Mouse (Mus musculus) intestine, embryonic 15.5 days (tissue): ENCODE data around the gene Ybx1. TPM values are rescaled to one million over a fixed set of nuclear protein-coding genes. Genes with fewer than 3 reads are reported as not detected.
A peak's percentile ranks its signal among the peaks of the same experiment; 100 is the strongest.

Experiments
- ATAC-seq: fragments of 200-750 bp; cut with Nextera tagmentation; 2 replicates; pipeline ENCODE4 v1.8.0; 2017; ENCODE audit warnings: moderate TSS enrichment, moderate library complexity
- H3K27ac ChIP-seq: fragments of 300-500 bp; sonication (generic); 2 replicates; pipeline ENCODE4 v1.5.1; 2015; ENCODE audit warnings: mild to moderate bottlenecking, inconsistent platforms
- H3K27me3 ChIP-seq: fragments of 300-500 bp; sonication (generic); replicated peaks from 2 replicates; pipeline ENCODE4 v1.6.1; 2015; ENCODE audit warnings: inconsistent platforms
- H3K36me3 ChIP-seq: fragments of 300-500 bp; sonication (generic); 2 replicates; pipeline ENCODE4 v1.6.1; 2015; ENCODE audit warnings: inconsistent platforms
- H3K4me1 ChIP-seq: fragments of 300-500 bp; sonication (generic); replicated peaks from 2 replicates; pipeline ENCODE4 v1.6.1; 2015; ENCODE audit warnings: inconsistent platforms
- H3K4me2 ChIP-seq: fragments of 300-500 bp; sonication (generic); replicated peaks from 2 replicates; pipeline ENCODE4 v1.6.1; 2015; ENCODE audit warnings: mild to moderate bottlenecking, inconsistent platforms
- H3K4me3 ChIP-seq: fragments of 300-500 bp; sonication (generic); replicated peaks from 2 replicates; pipeline ENCODE4 v1.5.1; 2015; ENCODE audit warnings: inconsistent platforms
- H3K9ac ChIP-seq: fragments of 300-500 bp; sonication (generic); 2 replicates; pipeline ENCODE4 v1.6.1; 2015; ENCODE audit warnings: inconsistent platforms
- H3K9me3 ChIP-seq: fragments of 300-500 bp; sonication (generic); 2 replicates; pipeline ENCODE4 v1.6.1; 2016; ENCODE audit warnings: inconsistent platforms
- WGBS: fragments of 180-500 bp; shearing (Covaris S2); methylation state at CpG from one replicate; pipeline ENCODE4 v1.1.7; 2015; 5-methylcytosine and 5-hydroxymethylcytosine counted together
- polyA plus RNA-seq: library from polyadenylated mRNA; unstranded; fragments of >200 nt; fragmentation: Nextera tagmentation; extraction: Ambion mirVana; gene quantifications from 2 replicates; pipeline ENCODE4 v1.2.1, GENCODE M21; 2015

The Ybx1 gene
- polyA plus RNA-seq, 1 experiment from 2014 or later = 712 TPM

- H3K4me1 ChIP-seq = 0 out of 2 replicates have a peak, but pooled peaks cover 3% of the 10 kb centered on the region
- H3K9me3 ChIP-seq = no peaks in the 10 kb centered on the region
- no peak overlapping the region for H3K9ac ChIP-seq
- 86% methylated on average over 9 of the region's 9 CpGs for WGBS
- no peak overlapping the region for H3K27ac ChIP-seq
- H3K4me3 ChIP-seq = no peak overlapping the region
- H3K4me2 ChIP-seq = no peak overlapping the region
- no peaks in the 10 kb centered on the region for H3K27me3 ChIP-seq
- ATAC-seq = no peak
- H3K36me3 ChIP-seq = peaks cover 9% of the 10 kb centered on the region; the same call in 1 of the 2 replicates
Measured at GRCm38 (mm10) chr4:119245961-119246360, 48.4 kb downstream of the Ybx1 start.

DNA sequence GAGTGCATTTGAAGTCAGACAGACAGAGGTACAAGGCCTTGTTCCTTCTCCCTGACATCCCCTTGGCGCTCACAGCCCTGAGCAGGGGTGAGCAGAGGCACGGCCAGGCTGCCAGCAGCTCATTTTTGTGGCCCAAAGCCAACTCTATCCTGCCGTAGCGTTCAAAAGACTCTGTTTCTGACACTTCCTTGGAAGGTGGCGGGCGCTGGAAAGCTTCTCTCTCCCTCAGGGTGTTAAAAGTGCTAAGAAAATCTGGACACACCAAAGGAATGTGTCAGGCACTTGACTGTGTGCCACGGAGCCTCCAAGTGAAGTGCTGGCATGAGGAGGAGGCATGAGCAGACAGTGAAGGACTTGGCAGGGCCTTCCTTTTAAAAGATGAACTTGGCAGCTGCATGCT lies 48.8 kb downstream of the Ybx1 start:
- WGBS = 78% methylated on average over 7 of the region's 7 CpGs
- Histone ChIP-seq H3K36me3 (peaks cover 9% of the 10 kb centered on the region; the same call in 1 of the 2 replicates), H3K4me3 (no peak overlapping the region), H3K4me2 (no peak overlapping the region), H3K9me3 (no peaks in the 10 kb centered on the region), H3K27ac (no peak overlapping the region), H3K4me1 (0 out of 2 replicates have a peak, but pooled peaks cover 3% of the 10 kb centered on the region), H3K9ac (no peak overlapping the region), H3K27me3 (no peaks in the 10 kb centered on the region)
- no peak for ATAC-seq

DNA sequence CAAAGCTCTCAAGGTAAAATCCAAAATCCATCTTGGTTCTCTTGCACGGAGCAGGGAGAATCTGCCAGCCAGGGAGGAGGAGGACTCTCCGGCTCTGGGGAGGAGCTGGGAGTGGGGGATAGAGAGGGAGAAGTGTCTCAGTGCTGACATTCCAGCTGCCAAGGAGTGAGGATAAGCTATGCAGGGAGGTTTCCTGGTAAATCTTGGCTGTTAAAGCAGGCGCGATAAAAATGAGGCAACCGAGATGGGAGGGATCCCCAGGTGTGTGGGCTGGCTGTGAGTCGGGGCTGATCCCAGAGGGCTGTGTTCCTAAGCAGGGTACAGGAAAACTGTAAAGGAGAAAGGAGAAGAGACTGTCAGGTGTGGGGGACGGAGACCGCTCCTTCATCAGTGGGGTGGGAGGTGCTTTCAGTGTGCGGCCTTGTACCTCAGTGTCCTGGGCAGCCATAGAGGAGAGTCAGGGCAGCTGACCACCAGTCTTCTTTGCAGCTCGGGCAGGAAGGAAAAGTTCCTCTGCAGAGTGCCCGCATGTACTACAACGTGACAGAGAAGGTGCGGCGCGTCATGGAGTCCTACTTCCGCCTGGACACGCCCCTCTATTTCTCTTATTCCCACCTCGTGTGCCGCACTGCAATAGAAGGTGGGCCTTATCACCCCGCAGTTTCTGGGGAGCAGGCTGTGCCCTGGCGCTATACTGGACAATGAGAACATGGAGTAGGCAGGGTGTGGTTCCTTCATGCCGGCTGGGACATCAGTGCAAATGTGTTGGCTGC lies 49.8 kb downstream of the Ybx1 start:
- Histone ChIP-seq H3K36me3 (peaks cover 9% of the 10 kb centered on the region; the same call in 1 of the 2 replicates), H3K9ac (no peak overlapping the region), H3K4me2 (no peak overlapping the region), H3K9me3 (no peaks in the 10 kb centered on the region), H3K27me3 (no peaks in the 10 kb centered on the region), H3K27ac (no peak overlapping the region), H3K4me3 (no peak overlapping the region), H3K4me1 (0 out of 2 replicates have a peak, but pooled peaks cover 3% of the 10 kb centered on the region)
- no peak for ATAC-seq
- WGBS = 76% methylated on average over 22 of the region's 22 CpGs

- no peak overlapping the region for H3K4me3 ChIP-seq
- H3K9ac ChIP-seq = no peak overlapping the region
- 94% methylated on average over 12 of the region's 12 CpGs for WGBS
- H3K4me2 ChIP-seq = no peak overlapping the region
- H3K9me3 ChIP-seq = no peaks in the 10 kb centered on the region
- no peaks in the 10 kb centered on the region for H3K27me3 ChIP-seq
- H3K27ac ChIP-seq = no peak overlapping the region
- H3K36me3 ChIP-seq = peaks cover 9% of the 10 kb centered on the region; the same call in 1 of the 2 replicates
- H3K4me1 ChIP-seq = 0 out of 2 replicates have a peak, but pooled peaks cover 3% of the 10 kb centered on the region
- ATAC-seq = no peak
Measured at GRCm38 (mm10) chr4:119242571-119242970, 51.8 kb downstream of the Ybx1 start.

DNA sequence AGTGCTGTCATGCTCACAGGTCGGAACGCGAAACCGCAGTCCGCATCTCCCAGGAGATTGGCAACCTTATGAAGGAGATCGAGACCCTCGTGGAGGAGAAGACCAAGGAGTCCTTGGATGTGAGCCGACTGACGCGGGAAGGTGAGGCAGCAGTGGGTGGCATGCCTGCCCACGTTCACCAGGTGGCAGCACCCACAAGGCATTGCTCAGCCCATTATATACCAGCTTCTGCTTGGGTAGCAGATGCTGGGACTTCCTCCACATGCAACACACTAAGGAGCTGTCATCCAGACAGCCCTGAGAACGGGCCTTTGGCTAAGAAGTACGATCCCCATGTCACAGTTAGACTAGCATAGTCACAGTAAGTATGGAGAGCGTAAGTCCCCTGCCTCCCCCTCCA lies 52.7 kb downstream of the Ybx1 start:
- peaks cover 7% of the 10 kb centered on the region; the same call in 1 of the 2 replicates for H3K36me3 ChIP-seq
- H3K4me3 ChIP-seq = no peak overlapping the region

GRCm38 (mm10) chr4:119239181-119239682 lies 55.2 kb downstream of the Ybx1 start:
- Histone ChIP-seq H3K4me1 (0 out of 2 replicates have a peak, but pooled peaks cover 4% of the 10 kb centered on the region), H3K9ac (no peak overlapping the region), H3K9me3 (no peaks in the 10 kb centered on the region), H3K27me3 (no peaks in the 10 kb centered on the region), H3K4me2 (peak overlapping the region; percentile 34; the same call in 1 of the 2 replicates), H3K4me3 (no peak overlapping the region), H3K27ac (no peak overlapping the region), H3K36me3 (peaks cover 13% of the 10 kb centered on the region; the same call in 1 of the 2 replicates)
- WGBS = 39% methylated on average over 12 of the region's 12 CpGs
- ATAC-seq = peak; percentile 64

More for the DNA sequence above, 52.7 kb downstream of the Ybx1 start:
- H3K27ac ChIP-seq = no peak overlapping the region
- ATAC-seq = no peak
- no peaks in the 10 kb centered on the region for H3K4me1 ChIP-seq
- H3K9ac ChIP-seq = no peak overlapping the region
- WGBS = 89% methylated on average over 14 of the region's 14 CpGs
- H3K4me2 ChIP-seq = no peak overlapping the region
- H3K27me3 ChIP-seq = no peaks in the 10 kb centered on the region
- H3K9me3 ChIP-seq = no peaks in the 10 kb centered on the region

GRCm38 (mm10) chr4:119238661-119239060 lies 55.7 kb downstream of the Ybx1 start:
- Histone ChIP-seq H3K4me3 (no peak overlapping the region), H3K9me3 (no peaks in the 10 kb centered on the region), H3K36me3 (peaks cover 13% of the 10 kb centered on the region; the same call in 1 of the 2 replicates), H3K4me1 (0 out of 2 replicates have a peak, but pooled peaks cover 4% of the 10 kb centered on the region), H3K27ac (no peak overlapping the region), H3K27me3 (no peaks in the 10 kb centered on the region), H3K4me2 (no peak overlapping the region), H3K9ac (no peak overlapping the region)
- 82% methylated on average over 3 of the region's 3 CpGs for WGBS
- no peak for ATAC-seq

GRCm38 (mm10) chr4:119234348-119234747 lies 60.1 kb downstream of the Ybx1 start:
- Histone ChIP-seq H3K4me1 (0 out of 2 replicates have a peak, but pooled peaks cover 7% of the 10 kb centered on the region), H3K36me3 (peaks cover 8% of the 10 kb centered on the region; the same call in 1 of the 2 replicates), H3K27ac (no peak overlapping the region), H3K4me2 (peak overlapping the region; percentile 79), H3K9ac (peak overlapping the region; percentile 62; the same call in 1 of the 2 replicates), H3K4me3 (peak overlapping the region; percentile 68; the same call in 1 of the 2 replicates), H3K9me3 (no peaks in the 10 kb centered on the region), H3K27me3 (no peaks in the 10 kb centered on the region)
- WGBS = 74% methylated on average over 3 of the region's 3 CpGs
- ATAC-seq = no peak

DNA sequence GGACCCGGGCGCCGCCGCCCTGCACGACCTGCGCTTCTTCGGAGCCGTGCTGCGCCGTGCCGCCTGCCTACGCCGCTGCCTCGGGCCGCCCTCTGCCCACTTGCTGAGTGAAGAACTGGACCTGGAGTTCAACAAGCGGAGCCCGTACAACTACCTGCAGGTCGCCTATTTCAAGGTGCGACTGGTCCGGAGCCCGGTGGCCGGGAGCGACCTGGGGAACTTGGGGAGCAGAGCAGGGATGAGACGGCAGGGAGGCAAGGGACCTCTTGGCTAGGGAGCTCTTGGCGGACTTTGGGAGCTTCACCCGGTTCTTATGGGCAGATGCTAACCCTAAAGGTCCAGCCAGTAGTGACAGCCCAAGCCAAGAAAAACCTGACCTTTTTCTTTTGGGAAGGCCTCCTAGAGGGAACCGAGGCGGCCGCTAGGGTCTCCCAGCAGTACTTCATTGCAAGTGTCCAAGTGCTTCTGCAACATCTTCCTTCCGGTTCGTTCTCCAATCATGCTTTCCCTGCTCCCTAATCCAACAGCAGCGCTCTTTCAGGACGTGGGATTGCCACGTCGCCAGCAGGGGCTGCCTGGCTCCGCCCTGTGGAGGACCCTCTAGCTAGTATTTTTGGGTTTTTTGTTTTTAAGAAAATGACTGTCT lies 61.0 kb downstream of the Ybx1 start:
- Histone ChIP-seq H3K9me3 (no peaks in the 10 kb centered on the region), H3K4me1 (0 out of 2 replicates have a peak, but pooled peaks cover 7% of the 10 kb centered on the region), H3K4me3 (peak overlapping the region; percentile 68), H3K9ac (peak overlapping the region; percentile 62), H3K27me3 (no peaks in the 10 kb centered on the region), H3K4me2 (peak overlapping the region; percentile 79), H3K36me3 (peaks cover 8% of the 10 kb centered on the region; the same call in 1 of the 2 replicates), H3K27ac (peak overlapping the region; percentile 54)
- peak; percentile 61 for ATAC-seq
- WGBS = under 1% methylated on average over 36 of the region's 36 CpGs

DNA sequence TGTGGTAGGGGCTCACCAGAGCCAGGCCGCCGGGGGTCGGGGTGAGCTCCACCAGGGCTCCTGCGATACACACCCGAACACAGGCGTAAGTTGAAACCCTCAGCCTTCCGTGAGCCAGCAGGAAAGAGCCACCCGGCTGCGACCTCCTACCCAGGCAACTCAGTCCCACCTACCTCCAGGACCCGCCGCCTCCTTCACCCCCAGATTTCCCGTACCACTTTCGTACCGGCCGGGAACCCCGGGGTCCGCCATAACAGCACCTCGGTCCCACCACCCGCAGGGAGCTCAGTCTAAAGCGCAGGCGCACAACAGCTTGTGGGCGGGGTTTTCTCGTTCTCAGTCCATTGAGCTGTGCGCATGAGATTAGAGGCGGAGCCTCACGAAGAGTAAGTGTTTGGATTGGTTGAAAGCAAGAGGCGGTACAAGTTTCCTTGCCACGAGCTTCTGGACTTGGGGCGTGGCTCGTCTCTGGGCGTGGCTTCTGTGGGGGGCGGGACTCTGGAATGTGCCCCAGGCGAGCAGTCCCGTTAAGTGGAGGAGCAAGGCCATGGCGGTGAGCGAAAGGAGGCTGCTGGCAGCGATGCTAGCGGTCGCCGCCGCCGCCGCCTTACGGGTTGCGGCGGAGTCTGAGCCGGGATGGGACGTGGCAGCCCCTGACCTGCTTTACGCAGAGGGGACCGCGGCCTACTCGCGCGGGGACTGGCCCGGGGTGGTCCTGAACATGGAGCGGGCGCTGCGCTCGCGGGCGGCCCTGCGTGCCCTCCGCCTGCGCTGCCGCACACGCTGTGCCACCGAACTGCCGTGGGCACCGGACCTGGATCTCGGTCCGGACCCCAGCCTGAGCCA lies 61.8 kb downstream of the Ybx1 start, which contains the start of the genes AU022252 and P3h1:
Gene AU022252, minus strand, starts transcription at position 303 of the 846 bp plus-strand sequence.
Gene P3h1, plus strand, starts transcription at position 506 of the 846 bp plus-strand sequence.
- peak within 1 kb of the TSS; percentile 54 for H3K27ac ChIP-seq
- no peaks in the 10 kb centered on the region for H3K27me3 ChIP-seq
- 0 out of 2 replicates have a peak, but pooled peaks cover 7% of the 10 kb centered on the region for H3K4me1 ChIP-seq
- H3K4me2 ChIP-seq = peak within 1 kb of the TSS; percentile 79
- peak within 1 kb of the TSS; percentile 68 for H3K4me3 ChIP-seq
- H3K36me3 ChIP-seq = peaks cover 10% of the 10 kb centered on the region; the same call in 1 of the 2 replicates
- WGBS = under 1% methylated on average over 71 of the region's 71 CpGs
- ATAC-seq = peak; percentile 98
- H3K9me3 ChIP-seq = no peaks in the 10 kb centered on the region
- H3K9ac ChIP-seq = peak within 1 kb of the TSS; percentile 82
